Mouse (Mus musculus) hindbrain, embryonic 15.5 days (tissue): ENCODE data around the gene Tnfrsf19. TPM values are rescaled to one million over a fixed set of nuclear protein-coding genes. Genes with fewer than 3 reads are reported as not detected.

Experiments used
- ATAC-seq: fragments of 200-750 bp; cut with Nextera tagmentation; 2 replicates; pipeline ENCODE4 v1.8.0; 2017; ENCODE audit warnings: low read depth, moderate number of reproducible peaks, moderate TSS enrichment; ENCODE audit not compliant: low FRiP score
- H3K27ac ChIP-seq: fragments of 300-500 bp; sonication (generic); replicated peaks from 2 replicates; pipeline ENCODE4 v1.5.1; 2015; ENCODE audit warnings: mild to moderate bottlenecking, inconsistent platforms
- H3K27me3 ChIP-seq: fragments of 300-500 bp; sonication (generic); 2 replicates; pipeline ENCODE4 v1.6.1; 2015; ENCODE audit warnings: control low read depth, inconsistent platforms
- H3K36me3 ChIP-seq: fragments of 300-500 bp; sonication (generic); 2 replicates; pipeline ENCODE4 v1.6.1; 2015; ENCODE audit warnings: control low read depth, inconsistent platforms
- H3K4me1 ChIP-seq: fragments of 300-500 bp; sonication (generic); replicated peaks from 2 replicates; pipeline ENCODE4 v1.6.1; 2015; ENCODE audit warnings: control low read depth, inconsistent platforms
- H3K4me2 ChIP-seq: fragments of 300-500 bp; sonication (generic); 2 replicates; pipeline ENCODE4 v1.6.1; 2015; ENCODE audit warnings: moderate library complexity, mild to moderate bottlenecking, inconsistent platforms
- H3K4me3 ChIP-seq: fragments of 300-500 bp; sonication (generic); 2 replicates; pipeline ENCODE4 v1.5.1; 2015; ENCODE audit warnings: mild to moderate bottlenecking, inconsistent platforms
- H3K9ac ChIP-seq: fragments of 300-500 bp; sonication (generic); 2 replicates; pipeline ENCODE4 v1.6.1; 2015; ENCODE audit warnings: inconsistent platforms
- H3K9me3 ChIP-seq: fragments of 300-500 bp; sonication (generic); 2 replicates; pipeline ENCODE4 v1.6.1; 2016; ENCODE audit warnings: control low read depth, inconsistent platforms
- WGBS: fragments of 180-500 bp; shearing (Covaris S2); methylation state at CpG from one replicate; pipeline ENCODE4 v1.1.7; 2015; 5-methylcytosine and 5-hydroxymethylcytosine counted together
- polyA plus RNA-seq: library from polyadenylated mRNA; unstranded; fragments of >200 nt; fragmentation: Nextera tagmentation; extraction: Ambion mirVana; gene quantifications from 2 replicates; pipeline ENCODE4 v1.2.1, GENCODE M21; 2015

The Tnfrsf19 gene
- polyA plus RNA-seq, 1 experiment from 2014 or later, result 32.3 TPM

GRCm38 (mm10) chr14:61014544-61014943 lies 31.7 kb downstream of the Tnfrsf19 start:
- 87% methylated on average over 15 of the region's 15 CpGs for WGBS
- Histone ChIP-seq H3K27me3 (peaks cover 3% of the 10 kb centered on the region; the same call in 1 of the 2 replicates), H3K36me3 (no peaks in the 10 kb centered on the region), H3K4me1 (peaks cover 26% of the 10 kb centered on the region), H3K9me3 (no peaks in the 10 kb centered on the region), H3K4me3 (no peak overlapping the region), H3K9ac (no peak overlapping the region), H3K27ac (no peak overlapping the region), H3K4me2 (no peak overlapping the region)
- no peak for ATAC-seq

- Histone ChIP-seq H3K27me3 (peaks cover 3% of the 10 kb centered on the region; the same call in 1 of the 2 replicates), H3K4me2 (peak overlapping the region; percentile 48), H3K4me3 (peak overlapping the region; percentile 20), H3K27ac (peak overlapping the region; percentile 46), H3K36me3 (no peaks in the 10 kb centered on the region), H3K9me3 (no peaks in the 10 kb centered on the region), H3K9ac (no peak overlapping the region), H3K4me1 (peaks cover 20% of the 10 kb centered on the region)
- WGBS, result under 1% methylated on average over 17 of the region's 17 CpGs
- ATAC-seq, result peak; percentile 88
These were observed 33.8 kb downstream of the Tnfrsf19 start for GRCm38 (mm10) chr14:61012397-61012931.

GRCm38 (mm10) chr14:61011621-61012174 lies 34.6 kb downstream of the Tnfrsf19 start:
- H3K27ac ChIP-seq, result 0 out of 2 replicates have a peak overlapping the region, but pooled peaks have one; percentile 46
- WGBS, result 71% methylated on average over 8 of the region's 8 CpGs
- no peak overlapping the region for H3K4me3 ChIP-seq
- H3K4me1 ChIP-seq, result peaks cover 14% of the 10 kb centered on the region
- no peak overlapping the region for H3K4me2 ChIP-seq
- no peak for ATAC-seq
- H3K36me3 ChIP-seq, result no peaks in the 10 kb centered on the region
- no peak overlapping the region for H3K9ac ChIP-seq
- peaks cover 3% of the 10 kb centered on the region; the same call in 1 of the 2 replicates for H3K27me3 ChIP-seq
- H3K9me3 ChIP-seq, result no peaks in the 10 kb centered on the region

- ATAC-seq, result no peak
- Histone ChIP-seq H3K4me2 (no peak overlapping the region), H3K4me3 (no peak overlapping the region), H3K27ac (no peak overlapping the region), H3K36me3 (no peaks in the 10 kb centered on the region), H3K9ac (no peak overlapping the region), H3K9me3 (no peaks in the 10 kb centered on the region), H3K27me3 (no peaks in the 10 kb centered on the region), H3K4me1 (no peaks in the 10 kb centered on the region)
- 22% methylated on average over 17 of the region's 17 CpGs for WGBS
These were observed 41.0 kb downstream of the Tnfrsf19 start for GRCm38 (mm10) chr14:61005127-61005837.

GRCm38 (mm10) chr14:61003676-61004075 lies 42.6 kb downstream of the Tnfrsf19 start:
- Histone ChIP-seq H3K27me3 (no peaks in the 10 kb centered on the region), H3K4me1 (no peaks in the 10 kb centered on the region), H3K4me2 (no peak overlapping the region), H3K36me3 (no peaks in the 10 kb centered on the region), H3K27ac (no peak overlapping the region), H3K4me3 (no peak overlapping the region), H3K9ac (no peak overlapping the region), H3K9me3 (no peaks in the 10 kb centered on the region)
- 94% methylated on average over 6 of the region's 6 CpGs for WGBS
- ATAC-seq, result no peak

- no peaks in the 10 kb centered on the region for H3K27me3 ChIP-seq
- 84% methylated on average over 5 of the region's 5 CpGs for WGBS
- no peak overlapping the region for H3K9ac ChIP-seq
- no peak for ATAC-seq
- H3K4me3 ChIP-seq, result no peak overlapping the region
- no peaks in the 10 kb centered on the region for H3K36me3 ChIP-seq
- no peak overlapping the region for H3K27ac ChIP-seq
- H3K4me1 ChIP-seq, result no peaks in the 10 kb centered on the region
- no peak overlapping the region for H3K4me2 ChIP-seq
- no peaks in the 10 kb centered on the region for H3K9me3 ChIP-seq
These were observed 46.2 kb downstream of the Tnfrsf19 start for GRCm38 (mm10) chr14:61000072-61000471.

GRCm38 (mm10) chr14:60996556-60996955 lies 49.7 kb downstream of the Tnfrsf19 start:
- no peaks in the 10 kb centered on the region for H3K9me3 ChIP-seq
- no peak overlapping the region for H3K4me3 ChIP-seq
- H3K36me3 ChIP-seq, result no peaks in the 10 kb centered on the region
- H3K27me3 ChIP-seq, result no peaks in the 10 kb centered on the region
- H3K4me1 ChIP-seq, result no peaks in the 10 kb centered on the region
- 72% methylated on average over 6 of the region's 6 CpGs for WGBS
- ATAC-seq, result no peak
- no peak overlapping the region for H3K27ac ChIP-seq
- no peak overlapping the region for H3K4me2 ChIP-seq
- H3K9ac ChIP-seq, result no peak overlapping the region

GRCm38 (mm10) chr14:60993506-60993905 lies 52.8 kb downstream of the Tnfrsf19 start:
- Histone ChIP-seq H3K4me1 (0 out of 2 replicates have a peak, but pooled peaks cover under 1% of the 10 kb centered on the region), H3K27me3 (no peaks in the 10 kb centered on the region), H3K27ac (no peak overlapping the region), H3K36me3 (no peaks in the 10 kb centered on the region), H3K9me3 (no peaks in the 10 kb centered on the region), H3K4me3 (no peak overlapping the region), H3K4me2 (no peak overlapping the region), H3K9ac (no peak overlapping the region)
- 79% methylated on average over 10 of the region's 10 CpGs for WGBS
- no peak for ATAC-seq

- Histone ChIP-seq H3K27me3 (no peaks in the 10 kb centered on the region), H3K4me2 (no peak overlapping the region), H3K9me3 (no peaks in the 10 kb centered on the region), H3K4me1 (0 out of 2 replicates have a peak, but pooled peaks cover 5% of the 10 kb centered on the region), H3K4me3 (no peak overlapping the region), H3K36me3 (no peaks in the 10 kb centered on the region), H3K9ac (no peak overlapping the region), H3K27ac (no peak overlapping the region)
- ATAC-seq, result no peak
- 88% methylated on average over 3 of the region's 3 CpGs for WGBS
These were observed 53.2 kb downstream of the Tnfrsf19 start for GRCm38 (mm10) chr14:60993092-60993491.

GRCm38 (mm10) chr14:60992144-60992543 lies 54.1 kb downstream of the Tnfrsf19 start:
- peaks cover 11% of the 10 kb centered on the region for H3K4me1 ChIP-seq
- H3K9ac ChIP-seq, result no peak overlapping the region
- no peak overlapping the region for H3K4me2 ChIP-seq
- no peaks in the 10 kb centered on the region for H3K36me3 ChIP-seq
- no peak overlapping the region for H3K27ac ChIP-seq
- H3K4me3 ChIP-seq, result no peak overlapping the region
- ATAC-seq, result no peak
- WGBS, result 71% methylated on average over 4 of the region's 4 CpGs
- H3K9me3 ChIP-seq, result no peaks in the 10 kb centered on the region
- no peaks in the 10 kb centered on the region for H3K27me3 ChIP-seq

- H3K4me1 ChIP-seq, result peaks cover 26% of the 10 kb centered on the region
These were observed 58.1 kb downstream of the Tnfrsf19 start for GRCm38 (mm10) chr14:60988228-60988627.

GRCm38 (mm10) chr14:60986926-60987325 lies 59.4 kb downstream of the Tnfrsf19 start:
- H3K4me2 ChIP-seq, result no peak overlapping the region
- H3K9me3 ChIP-seq, result no peaks in the 10 kb centered on the region
- no peak overlapping the region for H3K27ac ChIP-seq
- no peak overlapping the region for H3K9ac ChIP-seq
- WGBS, result 49% methylated on average over 5 of the region's 5 CpGs
- ATAC-seq, result no peak
- no peak overlapping the region for H3K4me3 ChIP-seq
- H3K27me3 ChIP-seq, result no peaks in the 10 kb centered on the region
- no peaks in the 10 kb centered on the region for H3K36me3 ChIP-seq
- H3K4me1 ChIP-seq, result peaks cover 26% of the 10 kb centered on the region

More at GRCm38 (mm10) chr14:60988228-60988627, 58.1 kb downstream of the Tnfrsf19 start:
- Histone ChIP-seq H3K9me3 (no peaks in the 10 kb centered on the region), H3K4me3 (no peak overlapping the region), H3K27me3 (no peaks in the 10 kb centered on the region), H3K27ac (no peak overlapping the region), H3K4me2 (no peak overlapping the region), H3K9ac (no peak overlapping the region), H3K36me3 (no peaks in the 10 kb centered on the region)
- ATAC-seq, result no peak
- 45% methylated on average over 6 of the region's 6 CpGs for WGBS
